Mouse (Mus musculus) cerebellum, adult 9-11 months (tissue): Measurements from ENCODE around the gene Sntb2.
"Not testable (repeated sequence)": the region's sequence is repeated elsewhere in the genome, so short reads cannot be mapped to it uniquely, and the experiment has no call there.

Experiments used
- DNase-seq: peaks from one replicate; pipeline ENCODE4 v3.0.0; 2022

Sntb2 gene

DNA sequence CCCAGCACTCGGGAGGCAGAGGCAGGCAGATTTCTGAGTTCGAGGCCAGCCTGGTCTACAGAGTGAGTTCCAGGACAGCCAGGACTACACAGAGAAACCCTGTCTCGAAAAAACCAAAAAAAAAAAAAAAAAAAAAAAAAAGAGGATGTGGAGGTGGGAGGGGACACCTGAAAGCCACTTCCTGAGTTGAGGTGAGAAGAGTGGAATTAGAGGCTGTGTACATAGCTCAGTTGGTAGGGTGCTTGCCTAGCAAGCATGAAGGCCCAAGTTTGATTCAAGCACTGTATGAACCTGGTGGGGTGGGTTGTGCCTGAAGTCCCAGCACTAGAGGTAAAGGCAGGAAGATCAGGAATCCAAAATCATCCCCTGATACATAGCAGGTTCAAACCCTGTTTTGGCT lies 38.0 kb downstream of the Sntb2 start:
- not testable (repeated sequence) for DNase-seq

DNA sequence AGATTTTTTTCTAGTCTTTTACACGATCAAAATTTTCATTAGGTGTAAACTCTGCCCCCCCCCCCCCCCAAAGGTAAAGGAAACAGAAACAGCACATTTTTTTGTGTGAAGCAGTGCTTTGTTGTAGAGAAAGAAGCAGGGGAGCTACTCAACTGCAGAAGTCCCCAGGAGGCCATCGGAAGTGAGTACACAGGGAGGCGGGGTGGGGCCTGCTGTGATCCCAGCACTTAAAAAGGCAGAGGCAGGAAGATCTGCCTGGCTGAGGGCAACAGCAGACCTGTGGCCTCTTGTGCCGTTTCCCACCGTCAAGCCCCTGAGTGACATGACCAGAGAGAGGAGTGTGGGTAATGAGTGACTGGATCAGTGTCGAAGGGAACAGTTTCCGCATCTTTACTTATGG lies 39.2 kb downstream of the Sntb2 start:
- no peak for DNase-seq

DNA sequence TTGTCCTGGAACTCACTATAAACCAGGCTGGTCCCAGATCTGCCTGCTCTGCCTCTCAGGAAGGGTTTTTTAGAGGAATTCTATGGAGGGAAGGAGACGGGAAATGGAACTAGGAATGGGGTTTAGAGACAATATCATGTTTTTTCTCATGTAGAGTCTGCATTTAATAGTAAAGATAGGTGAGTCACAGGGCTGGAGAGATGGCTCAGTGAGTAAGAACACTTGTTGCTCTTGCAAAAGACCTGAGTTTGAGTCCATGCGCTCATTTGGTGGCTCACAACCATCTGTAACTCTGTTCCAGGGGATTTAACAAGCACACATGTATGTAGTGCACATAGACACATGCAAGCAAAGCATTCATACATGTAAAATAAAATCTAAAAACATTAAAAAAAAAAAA lies 40.2 kb downstream of the Sntb2 start:
- DNase-seq, result no peak

DNA sequence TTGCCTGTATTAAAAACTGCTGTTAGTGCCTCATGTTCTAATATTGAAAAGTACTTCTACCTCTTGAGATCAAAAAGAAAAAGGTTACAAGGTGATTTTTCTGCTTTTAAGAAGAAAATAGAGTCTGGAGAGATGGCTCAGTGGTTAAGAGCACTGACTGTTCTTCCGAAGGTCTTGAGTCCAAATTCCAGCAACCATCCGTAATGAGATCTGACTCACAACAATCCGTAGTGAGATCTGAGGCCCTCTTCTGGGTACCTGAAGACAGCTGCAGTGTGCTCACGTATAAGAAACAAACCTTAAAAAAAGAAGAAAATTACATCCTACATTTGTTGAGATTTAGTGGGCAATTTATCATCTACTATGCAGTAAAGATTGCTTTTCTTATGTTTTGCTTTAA lies 40.9 kb downstream of the Sntb2 start:
- no peak for DNase-seq

DNA sequence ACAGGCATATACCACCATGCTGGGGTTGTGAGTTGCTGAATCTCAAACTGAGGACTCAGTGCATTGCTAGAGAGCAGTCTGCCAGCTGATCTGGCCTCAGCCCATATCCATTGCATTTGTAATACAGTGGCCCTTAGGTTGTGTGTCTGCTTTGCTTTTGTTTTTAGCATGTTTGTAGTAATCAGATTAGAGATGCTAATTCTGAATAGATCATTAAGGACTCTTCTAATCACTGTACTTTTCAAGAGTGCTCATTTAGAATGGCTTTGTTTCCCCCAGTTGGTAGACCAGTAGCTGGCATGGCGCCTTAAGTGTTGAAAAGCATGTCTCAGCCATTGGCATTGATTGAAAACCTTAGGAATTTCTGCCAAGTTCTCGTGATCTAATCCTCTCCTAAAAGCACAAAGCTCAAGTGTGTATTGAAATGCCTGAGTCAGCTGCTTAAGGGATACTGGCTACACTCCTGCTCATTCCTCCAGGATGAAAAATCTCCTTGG lies 43.3 kb downstream of the Sntb2 start:
- DNase-seq, result peak; percentile 19

DNA sequence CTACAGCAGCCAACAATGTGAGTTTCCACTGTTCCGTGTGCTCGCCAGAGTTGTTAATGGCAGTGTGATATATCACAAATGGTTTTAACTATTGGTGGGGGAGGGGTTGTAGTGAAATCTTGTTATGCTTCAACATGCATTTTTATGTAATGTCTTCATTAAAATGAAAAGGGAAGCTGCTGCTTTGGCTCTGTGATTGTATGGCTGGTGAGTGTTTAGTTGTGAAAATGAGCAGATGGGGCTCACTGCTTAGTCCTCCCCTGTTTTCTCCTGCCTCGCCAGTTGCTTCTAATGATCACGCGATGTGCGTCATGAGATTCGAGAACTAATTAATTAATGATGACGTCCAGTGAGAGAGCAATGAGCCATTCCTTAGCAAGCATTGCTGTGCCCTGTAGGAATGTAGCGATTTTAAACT lies 49.9 kb downstream of the Sntb2 start:
- no peak for DNase-seq

DNA sequence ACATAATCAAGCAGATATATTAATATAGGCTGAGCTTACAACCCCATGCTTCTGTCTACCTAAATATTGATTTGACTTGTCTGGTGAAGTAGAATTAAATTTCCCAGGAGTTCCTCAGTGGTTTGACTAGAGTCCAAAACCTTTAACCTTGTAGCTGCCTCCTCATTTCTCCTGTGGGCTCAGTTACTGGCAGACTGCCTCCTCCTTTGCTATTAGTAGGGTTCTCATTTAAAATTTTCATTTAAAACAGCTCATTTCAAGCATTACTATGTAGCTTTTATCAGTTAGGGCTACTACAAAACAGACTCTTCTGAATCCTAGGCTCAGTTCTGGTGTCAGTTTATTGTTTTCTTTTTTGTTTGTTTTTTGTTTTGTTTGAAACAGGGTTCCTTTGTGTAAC lies 50.4 kb downstream of the Sntb2 start:
- DNase-seq, result no peak

DNA sequence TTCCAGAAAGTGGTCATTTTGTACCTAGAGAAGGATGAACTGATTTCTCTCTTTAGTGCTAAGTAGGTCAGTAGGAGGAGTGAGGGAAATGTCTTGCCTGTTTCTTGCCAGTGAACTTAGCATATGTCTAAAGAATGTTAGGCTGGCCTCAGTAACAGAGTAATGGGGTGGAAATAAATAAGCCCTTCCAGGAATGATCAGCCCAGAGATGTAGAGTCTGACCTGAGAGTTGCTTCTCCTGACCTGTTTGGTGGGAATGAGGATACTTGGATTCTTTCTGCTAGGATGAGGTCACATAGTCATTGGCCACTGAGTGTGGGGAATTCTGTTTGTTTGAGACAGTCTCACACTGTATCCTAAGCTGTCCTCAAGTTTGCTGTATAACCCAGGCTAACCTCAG lies 52.0 kb downstream of the Sntb2 start:
- no peak for DNase-seq

DNA sequence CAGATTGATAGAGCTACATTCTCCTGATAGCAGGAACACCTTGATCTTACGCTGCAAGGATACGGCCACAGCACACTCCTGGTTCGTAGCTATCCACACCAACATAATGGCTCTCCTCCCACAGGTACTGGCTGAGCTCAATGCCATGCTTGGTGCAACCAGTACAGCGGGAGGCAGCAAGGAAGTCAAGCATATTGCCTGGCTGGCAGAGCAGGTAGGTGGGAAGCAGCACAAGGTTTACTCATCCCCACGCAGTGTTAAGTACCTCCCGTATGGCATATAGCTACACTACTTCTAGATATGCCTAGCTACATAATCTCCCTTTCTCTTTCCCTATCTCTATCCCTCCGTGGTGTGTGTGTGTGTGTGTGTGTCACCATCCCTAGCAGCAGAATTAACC lies 55.8 kb downstream of the Sntb2 start:
- DNase-seq, result no peak

DNA sequence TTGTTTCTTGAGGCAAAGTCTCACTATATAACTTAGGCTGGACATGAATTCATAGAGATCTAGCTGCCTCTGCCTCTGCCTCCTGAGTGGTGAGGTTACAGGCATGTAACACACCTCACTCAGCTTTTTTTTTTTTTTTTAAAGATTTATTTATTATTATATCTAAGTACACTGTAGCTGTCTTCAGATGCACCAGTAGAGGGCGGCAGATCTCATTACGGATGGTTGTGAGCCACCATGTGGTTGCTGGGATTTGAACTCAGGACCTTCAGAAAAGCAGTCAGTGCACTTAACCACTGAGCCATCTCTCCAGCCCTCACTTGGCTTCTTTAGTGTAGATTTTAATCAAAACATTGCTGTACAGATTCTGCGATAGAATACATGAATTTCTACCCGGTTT lies 60.8 kb downstream of the Sntb2 start:
- not testable (repeated sequence) for DNase-seq

DNA sequence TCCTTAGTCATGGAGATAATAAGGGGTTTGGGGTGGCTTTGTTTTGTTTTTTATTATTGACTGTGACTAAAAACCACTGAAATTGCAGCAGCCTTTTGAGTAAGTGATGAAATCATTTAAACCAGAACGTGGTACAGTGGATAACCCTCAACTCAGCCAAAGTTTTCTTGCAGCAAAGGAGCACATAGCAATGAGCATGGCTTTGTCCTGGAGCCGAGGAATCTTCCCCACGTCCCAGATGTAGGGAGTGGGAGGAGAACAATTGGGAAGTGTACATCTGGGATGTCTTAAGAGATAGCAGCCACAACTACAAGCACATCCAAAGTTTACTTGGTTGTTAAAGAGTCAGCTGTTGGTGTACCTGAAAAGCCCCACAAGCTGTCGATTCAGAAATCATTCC lies 61.9 kb downstream of the Sntb2 start:
- DNase-seq, result no peak

DNA sequence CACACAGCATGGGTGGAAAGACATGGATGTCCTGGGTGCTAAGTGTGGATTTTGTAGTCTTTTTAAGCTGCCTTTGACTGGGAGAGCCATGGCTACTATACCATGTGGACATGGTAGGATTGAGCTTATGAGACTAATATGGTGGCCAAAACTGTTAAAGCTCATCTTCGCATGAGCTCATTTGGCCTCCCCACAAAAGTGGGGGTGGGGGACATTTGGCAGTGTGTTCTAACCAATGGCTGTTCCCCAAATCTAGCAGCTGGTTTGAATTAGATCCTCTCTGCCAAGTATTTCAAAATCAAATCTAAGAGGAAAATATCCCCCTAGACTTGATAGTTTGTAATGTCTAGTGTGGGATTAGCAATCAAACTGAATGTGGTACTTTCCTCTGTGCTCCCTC lies 63.5 kb downstream of the Sntb2 start:
- DNase-seq, result no peak

DNA sequence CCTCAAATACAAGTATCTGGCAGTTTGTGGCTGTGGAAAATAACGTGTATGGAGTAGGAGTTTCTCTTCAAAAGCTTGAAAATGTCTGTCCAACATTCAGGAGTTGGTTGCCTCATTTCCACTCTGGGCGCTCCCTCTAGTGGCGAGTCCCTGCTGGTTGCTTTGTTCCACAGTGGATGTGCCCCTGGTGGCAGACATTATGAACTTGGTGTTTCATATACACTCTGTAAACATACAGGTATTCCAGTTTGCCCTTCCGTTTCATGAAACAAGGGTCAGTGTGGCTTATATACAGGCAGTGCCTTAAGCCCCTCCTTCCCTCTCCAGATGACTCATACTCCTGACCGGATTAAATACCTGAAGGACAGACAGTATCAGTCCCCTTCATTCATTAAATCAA lies 67.0 kb downstream of the Sntb2 start:
- DNase-seq, result peak; percentile 77

DNA sequence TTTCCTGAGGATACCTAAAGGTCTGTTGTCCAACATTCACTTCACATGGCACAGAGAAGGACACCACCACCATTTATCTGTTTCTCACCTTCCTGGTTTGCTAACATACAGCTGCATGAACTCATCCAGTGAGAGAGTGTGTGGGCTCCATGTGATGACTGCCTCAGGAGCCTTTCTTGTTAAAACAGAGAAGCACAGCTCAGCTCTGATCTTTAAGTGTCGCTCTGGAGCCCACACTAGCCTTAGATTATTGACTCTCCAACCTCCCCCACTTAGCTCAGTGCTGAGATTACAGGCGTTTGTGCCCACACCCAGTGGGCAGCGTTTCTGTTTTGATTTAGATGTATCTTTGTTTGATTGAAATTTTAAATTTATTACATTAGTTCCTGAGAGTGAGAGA lies 72.2 kb downstream of the Sntb2 start:
- no peak for DNase-seq

DNA sequence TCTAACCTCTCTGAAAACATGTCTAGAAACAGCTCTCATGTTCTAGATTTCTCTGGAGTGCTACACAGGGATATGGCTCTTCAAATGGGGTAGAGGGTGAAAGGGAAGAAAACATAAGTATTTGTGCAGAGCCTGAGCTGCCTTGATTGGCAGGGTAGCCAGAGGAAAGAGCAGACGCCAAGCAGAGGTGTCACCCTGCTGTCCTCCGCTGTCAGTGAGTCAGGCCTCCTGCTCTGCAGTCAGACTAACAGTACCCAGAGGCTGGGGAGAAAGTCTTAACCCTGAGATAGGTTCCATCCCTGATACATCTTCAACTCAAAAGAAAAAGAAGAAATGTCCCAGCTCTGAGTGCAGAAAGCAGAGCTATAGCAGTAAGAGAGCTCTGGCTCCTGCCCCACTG lies 77.1 kb downstream of the Sntb2 start:
- DNase-seq, result no peak

DNA sequence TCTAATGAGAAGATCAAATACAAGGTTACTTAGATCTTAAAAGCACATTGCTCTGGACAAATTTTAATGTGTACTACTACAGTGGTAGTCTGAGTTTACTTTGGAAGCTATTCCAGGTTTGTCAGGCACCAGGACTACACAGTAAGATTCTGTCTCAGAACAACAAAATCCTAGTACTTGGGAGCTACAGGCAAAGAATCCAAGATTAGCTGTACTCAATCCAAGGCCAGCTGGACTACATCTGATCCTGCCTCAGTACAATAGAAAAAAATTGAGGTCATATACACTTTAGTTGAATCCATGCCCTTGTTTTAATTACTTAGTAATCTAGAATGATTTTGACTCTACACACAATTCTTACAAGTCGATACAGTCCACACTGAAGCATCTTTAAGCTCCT lies 79.4 kb downstream of the Sntb2 start:
- DNase-seq, result no peak

DNA sequence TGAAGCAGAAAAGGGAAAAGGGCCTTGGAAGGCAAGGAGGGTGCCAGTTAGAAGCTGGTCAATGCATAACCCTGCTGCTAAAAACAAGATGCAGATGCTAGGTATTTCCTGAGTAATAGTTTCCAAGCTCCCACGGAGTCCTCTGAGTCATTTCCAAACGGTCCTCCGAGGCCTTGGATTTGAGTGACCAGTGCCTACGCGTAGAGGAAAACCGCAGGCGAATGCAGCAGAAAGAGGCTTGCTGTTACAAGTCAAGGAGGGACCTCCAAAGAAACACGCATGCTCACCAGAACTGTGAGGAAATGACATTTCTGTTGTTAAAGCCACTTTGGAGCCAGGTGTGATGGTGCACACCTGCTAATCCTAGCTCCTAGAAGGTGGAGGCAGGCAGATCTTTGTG lies 87.9 kb downstream of the Sntb2 start:
- no peak for DNase-seq

DNA sequence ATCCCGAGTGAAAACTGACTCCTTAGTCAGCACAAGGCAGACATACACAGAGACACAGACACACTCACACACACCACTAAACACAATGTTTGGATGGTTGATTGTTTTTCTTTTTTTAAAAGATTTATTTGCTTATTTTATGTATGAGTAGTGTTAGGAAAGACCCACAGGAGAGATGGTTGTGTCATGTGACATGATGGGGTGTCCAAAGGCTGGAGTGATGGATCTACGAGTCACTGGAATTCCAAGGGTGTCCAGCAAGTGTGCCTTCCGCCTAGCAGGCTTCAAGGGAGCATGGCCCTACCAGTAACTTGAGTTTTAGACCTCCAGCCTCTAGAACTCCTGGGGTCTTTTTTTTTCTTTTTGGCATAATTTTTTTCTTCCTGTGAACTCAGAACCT lies 93.8 kb downstream of the Sntb2 start:
- no peak for DNase-seq

DNA sequence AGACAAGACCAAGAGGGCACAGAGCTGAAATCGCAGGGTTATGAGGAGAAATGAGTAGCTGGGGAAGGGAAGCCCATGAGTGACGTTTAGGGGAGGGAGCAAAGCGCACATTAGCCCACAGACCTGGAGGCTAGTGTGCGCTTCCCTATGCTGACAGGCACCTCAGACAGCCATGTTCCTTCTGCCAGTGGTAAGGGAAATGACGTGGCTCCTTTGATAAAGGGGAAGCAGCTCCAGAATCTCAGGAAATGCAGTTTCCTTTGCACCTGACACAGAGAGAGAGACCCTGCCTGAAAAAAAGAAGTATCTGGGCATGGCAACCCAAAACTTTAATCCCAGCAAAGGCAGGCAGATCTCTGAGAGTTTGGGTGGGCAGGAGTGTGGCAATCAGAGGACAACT lies 94.5 kb downstream of the Sntb2 start:
- DNase-seq, result no peak

DNA sequence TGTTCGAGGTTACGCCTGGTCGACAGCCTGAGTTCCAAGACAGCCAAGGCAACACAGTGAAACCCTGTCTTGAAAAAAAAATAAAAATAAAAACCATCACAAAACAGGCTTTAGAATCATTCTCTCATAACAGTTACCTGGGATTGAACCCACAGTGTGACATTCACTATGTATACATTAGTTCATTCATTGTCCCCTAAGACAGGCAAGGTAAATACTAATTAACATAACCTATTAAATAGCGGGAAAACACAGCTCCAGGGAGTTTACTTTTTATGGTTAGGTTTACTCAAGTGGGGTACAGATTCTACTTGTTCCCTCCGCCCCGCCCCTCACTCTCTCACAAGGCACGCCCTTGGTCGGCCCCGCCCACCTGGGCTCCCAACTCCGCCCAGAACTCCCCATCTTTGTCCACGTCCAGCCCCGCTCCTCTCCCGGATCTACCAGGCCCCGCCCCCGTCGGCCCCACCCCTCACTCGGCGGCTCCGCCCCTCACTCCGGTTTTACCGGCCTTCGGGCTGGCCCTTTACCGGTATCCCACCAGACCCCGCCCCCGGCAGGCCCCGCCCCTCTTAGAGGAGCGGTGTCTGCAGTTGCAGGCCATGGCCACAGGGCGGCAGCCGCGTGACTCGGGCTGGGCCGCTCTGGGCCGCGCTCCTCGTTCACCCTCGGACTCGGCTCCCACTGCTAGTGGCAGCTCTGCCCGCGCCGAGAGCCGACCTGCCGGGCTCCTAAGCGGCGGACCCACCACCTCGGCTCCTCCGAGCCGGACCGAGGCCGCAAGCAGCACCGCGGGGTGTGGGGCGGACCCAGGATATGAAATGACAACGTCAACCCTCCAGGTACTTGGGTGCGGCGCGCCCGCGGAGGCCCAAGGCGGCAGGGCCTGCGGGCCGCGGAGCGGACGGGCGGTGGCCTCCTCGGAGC lies 95.4 kb downstream of the Sntb2 start, which contains the start of gene Vps4a:
Vps4a (plus strand) TSS at position 573 of the 927 bp plus-strand sequence.
- peak; percentile 96 for DNase-seq

DNA sequence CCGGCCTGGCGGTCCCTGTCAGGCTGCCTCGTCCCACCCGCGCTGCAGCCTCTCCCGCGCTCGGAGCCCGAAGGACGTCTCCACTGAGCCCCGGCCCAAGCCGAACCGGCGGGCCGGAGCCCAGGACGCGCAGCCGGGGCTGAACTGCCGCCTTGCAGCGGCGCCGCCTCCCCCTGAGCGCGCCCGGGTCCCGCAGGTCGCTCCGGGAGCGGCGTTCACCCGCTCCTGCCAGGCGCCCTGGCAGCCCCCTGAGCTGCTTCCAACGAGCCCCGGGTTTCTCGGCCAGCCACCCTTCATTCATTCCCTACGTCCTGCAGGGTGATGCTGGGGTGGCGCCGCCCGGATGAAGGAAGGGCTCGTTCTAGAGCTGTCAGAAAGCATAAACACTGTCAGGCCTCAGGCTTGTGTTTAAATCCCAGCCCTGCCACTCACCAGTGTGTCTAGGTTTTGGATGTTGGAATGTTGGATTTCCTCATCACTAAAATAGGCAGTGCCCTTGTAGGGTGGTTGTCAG lies 96.1 kb downstream of the Sntb2 start:
- no peak for DNase-seq

DNA sequence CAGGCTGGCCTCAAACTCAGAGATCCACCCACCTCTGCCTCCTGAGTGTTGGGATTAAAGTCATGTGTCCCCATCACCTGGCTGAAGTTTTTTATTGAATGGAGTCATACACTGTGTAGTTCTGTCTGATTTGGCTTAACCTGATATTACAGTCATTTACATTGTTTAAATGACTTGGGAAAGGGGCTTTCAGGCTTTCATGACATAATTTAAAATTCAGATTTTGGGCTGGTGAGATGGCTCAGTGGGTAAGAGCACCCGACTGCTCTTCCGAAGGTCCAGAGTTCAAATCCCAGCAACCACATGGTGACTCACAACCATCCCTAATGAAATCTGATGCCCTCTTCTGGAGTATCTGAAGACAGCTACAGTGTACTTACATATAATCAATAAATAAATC lies 98.1 kb downstream of the Sntb2 start:
- not testable (repeated sequence) for DNase-seq

DNA sequence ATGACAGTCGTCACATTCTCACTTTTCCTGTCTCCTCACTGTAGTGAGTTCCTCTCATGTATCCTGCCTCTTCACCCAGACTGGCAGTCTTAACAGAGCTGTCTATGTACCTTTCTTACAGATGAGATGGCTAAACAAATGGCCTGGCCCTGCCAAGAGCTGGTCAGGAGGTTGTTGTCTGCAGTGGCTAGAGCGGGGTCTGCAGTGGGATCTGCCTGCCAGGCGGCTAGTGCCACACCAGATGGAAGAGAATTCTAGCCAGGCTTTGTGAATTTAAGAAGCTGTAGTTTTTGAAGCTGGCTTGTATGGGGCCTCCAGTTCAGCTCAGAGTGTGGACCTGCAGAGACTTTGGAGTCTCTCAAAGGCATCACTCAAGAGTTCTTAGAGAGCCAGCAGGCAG lies 100.1 kb downstream of the Sntb2 start:
- DNase-seq, result no peak

DNA sequence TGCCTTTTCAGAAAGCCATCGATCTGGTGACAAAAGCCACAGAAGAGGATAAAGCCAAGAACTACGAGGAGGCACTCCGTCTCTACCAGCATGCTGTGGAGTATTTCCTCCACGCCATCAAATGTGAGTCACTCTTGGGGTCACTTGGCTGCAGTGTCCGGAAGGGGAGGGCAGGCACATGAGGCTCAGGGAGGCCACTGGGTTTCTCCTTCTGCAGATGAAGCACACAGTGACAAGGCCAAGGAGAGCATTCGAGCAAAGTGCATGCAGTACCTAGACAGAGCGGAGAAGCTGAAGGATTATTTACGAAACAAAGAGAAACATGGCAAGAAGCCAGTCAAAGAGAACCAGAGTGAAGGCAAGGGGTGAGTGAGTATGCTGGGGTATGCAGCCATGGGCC lies 101.1 kb downstream of the Sntb2 start:
- DNase-seq, result no peak

DNA sequence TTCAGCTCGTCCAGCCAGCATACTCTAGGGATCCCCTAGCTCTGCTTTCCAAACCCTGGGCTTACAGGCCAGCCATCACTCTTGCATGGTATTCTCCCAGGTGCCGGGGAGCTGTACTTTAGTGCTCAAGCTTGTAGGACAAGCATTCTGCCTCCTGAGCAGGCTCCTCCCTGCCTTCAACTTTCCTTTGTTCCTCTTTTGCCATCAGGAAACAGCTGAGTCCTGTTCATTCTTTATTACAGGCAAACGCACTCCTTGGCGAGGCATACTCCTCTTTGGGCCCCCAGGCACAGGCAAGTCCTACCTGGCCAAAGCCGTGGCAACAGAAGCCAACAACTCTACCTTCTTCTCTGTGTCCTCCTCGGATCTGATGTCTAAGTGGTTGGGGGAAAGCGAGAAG lies 105.1 kb downstream of the Sntb2 start:
- DNase-seq, result no peak
